Mouse (Mus musculus): Measurements from ENCODE around the gene Usp7. TPM values are rescaled to one million over a fixed set of nuclear protein-coding genes. Genes with fewer than 3 reads are reported as not detected.
"Not testable (repeated sequence)": the region's sequence is repeated elsewhere in the genome, so short reads cannot be mapped to it uniquely, and the experiment has no call there.

Usp7 gene
- polyA plus RNA-seq, 1 experiment from 2014 or later: 44.7 TPM

GRCm38 (mm10) chr16:8771086-8771485 is 21.0 kb downstream of the Usp7 start:
- H3K27ac ChIP-seq: no peak overlapping the region
- 54% methylated on average over 4 of the region's 4 CpGs for WGBS
- no peak overlapping the region for H3K9ac ChIP-seq
- no peak for ATAC-seq (ENCODE audit: low FRiP score)
- H3K9me3 ChIP-seq (ENCODE audit: control insufficient read depth, low read length): no peaks in the 10 kb centered on the region
- no peaks in the 10 kb centered on the region for H3K4me1 ChIP-seq (replicated peaks; ENCODE audit: control insufficient read depth, insufficient read depth, low read length)
- H3K4me2 ChIP-seq (replicated peaks): no peak overlapping the region
- no peaks in the 10 kb centered on the region for H3K36me3 ChIP-seq (replicated peaks; ENCODE audit: control insufficient read depth, insufficient read depth)
- H3K4me3 ChIP-seq (replicated peaks; ENCODE audit: low read length): no peak overlapping the region
- H3K27me3 ChIP-seq (ENCODE audit: control insufficient read depth, insufficient read depth, low read length): no peaks in the 10 kb centered on the region
- no peak for DNase-seq (ENCODE audit: low spot score)

GRCm38 (mm10) chr16:8770342-8770741 is 21.8 kb downstream of the Usp7 start:
- H3K9ac ChIP-seq; H3K27me3 ChIP-seq (ENCODE audit: control insufficient read depth, insufficient read depth, low read length); ATAC-seq (ENCODE audit: low FRiP score); DNase-seq (ENCODE audit: low spot score); H3K9me3 ChIP-seq (ENCODE audit: control insufficient read depth, low read length); H3K4me2 ChIP-seq (replicated peaks); H3K27ac ChIP-seq; H3K4me3 ChIP-seq (replicated peaks; ENCODE audit: low read length); H3K36me3 ChIP-seq (replicated peaks; ENCODE audit: control insufficient read depth, insufficient read depth); H3K4me1 ChIP-seq (replicated peaks; ENCODE audit: control insufficient read depth, insufficient read depth, low read length): not testable (repeated sequence)
- WGBS: 51% methylated on average over 8 of the region's 8 CpGs

GRCm38 (mm10) chr16:8769466-8769865 is 22.6 kb downstream of the Usp7 start:
- no peaks in the 10 kb centered on the region for H3K27me3 ChIP-seq (ENCODE audit: control insufficient read depth, insufficient read depth, low read length)
- no peak overlapping the region for H3K9ac ChIP-seq
- no peaks in the 10 kb centered on the region for H3K4me1 ChIP-seq (replicated peaks; ENCODE audit: control insufficient read depth, insufficient read depth, low read length)
- H3K36me3 ChIP-seq (replicated peaks; ENCODE audit: control insufficient read depth, insufficient read depth): no peaks in the 10 kb centered on the region
- no peak overlapping the region for H3K4me2 ChIP-seq (replicated peaks)
- no peak overlapping the region for H3K27ac ChIP-seq
- no peak for ATAC-seq (ENCODE audit: low FRiP score)
- DNase-seq (ENCODE audit: low spot score): no peak
- no peaks in the 10 kb centered on the region for H3K9me3 ChIP-seq (ENCODE audit: control insufficient read depth, low read length)
- WGBS: 63% methylated on average over 4 of the region's 4 CpGs
- no peak overlapping the region for H3K4me3 ChIP-seq (replicated peaks; ENCODE audit: low read length)

GRCm38 (mm10) chr16:8769065-8769464 is 23.0 kb downstream of the Usp7 start:
- ATAC-seq (ENCODE audit: low FRiP score) (no peak), DNase-seq (ENCODE audit: low spot score) (peak; percentile 65)
- no peaks in the 10 kb centered on the region for H3K27me3 ChIP-seq (ENCODE audit: control insufficient read depth, insufficient read depth, low read length)
- H3K27ac ChIP-seq: no peak overlapping the region
- H3K4me2 ChIP-seq (replicated peaks): no peak overlapping the region
- H3K9me3 ChIP-seq (ENCODE audit: control insufficient read depth, low read length): no peaks in the 10 kb centered on the region
- no peaks in the 10 kb centered on the region for H3K36me3 ChIP-seq (replicated peaks; ENCODE audit: control insufficient read depth, insufficient read depth)
- no peak overlapping the region for H3K9ac ChIP-seq
- 21% methylated on average over 10 of the region's 10 CpGs for WGBS
- no peak overlapping the region for H3K4me3 ChIP-seq (replicated peaks; ENCODE audit: low read length)
- no peaks in the 10 kb centered on the region; the same call in 1 of the 2 replicates for H3K4me1 ChIP-seq (replicated peaks; ENCODE audit: control insufficient read depth, insufficient read depth, low read length)

GRCm38 (mm10) chr16:8768588-8768987 is 23.5 kb downstream of the Usp7 start:
- DNase-seq (ENCODE audit: low spot score) (no peak), ATAC-seq (ENCODE audit: low FRiP score) (no peak)
- WGBS: 78% methylated on average over 4 of the region's 4 CpGs
- Histone ChIP-seq H3K36me3 (replicated peaks; ENCODE audit: control insufficient read depth, insufficient read depth) (no peaks in the 10 kb centered on the region), H3K4me1 (replicated peaks; ENCODE audit: control insufficient read depth, insufficient read depth, low read length) (no peaks in the 10 kb centered on the region; the same call in 1 of the 2 replicates), H3K27me3 (ENCODE audit: control insufficient read depth, insufficient read depth, low read length) (no peaks in the 10 kb centered on the region), H3K9me3 (ENCODE audit: control insufficient read depth, low read length) (no peaks in the 10 kb centered on the region), H3K27ac (no peak overlapping the region), H3K4me3 (replicated peaks; ENCODE audit: low read length) (no peak overlapping the region), H3K9ac (no peak overlapping the region), H3K4me2 (replicated peaks) (no peak overlapping the region)

- no peak for DNase-seq (ENCODE audit: low spot score)
- Histone ChIP-seq H3K27me3 (ENCODE audit: control insufficient read depth, insufficient read depth, low read length) (no peaks in the 10 kb centered on the region), H3K9me3 (ENCODE audit: control insufficient read depth, low read length) (no peaks in the 10 kb centered on the region), H3K4me2 (replicated peaks) (no peak overlapping the region), H3K36me3 (replicated peaks; ENCODE audit: control insufficient read depth, insufficient read depth) (no peaks in the 10 kb centered on the region), H3K4me3 (replicated peaks; ENCODE audit: low read length) (no peak overlapping the region), H3K4me1 (replicated peaks; ENCODE audit: control insufficient read depth, insufficient read depth, low read length) (no peaks in the 10 kb centered on the region; the same call in 1 of the 2 replicates), H3K9ac (no peak overlapping the region), H3K27ac (no peak overlapping the region)
- 86% methylated on average over 4 of the region's 4 CpGs for WGBS
- no peak for ATAC-seq (ENCODE audit: low FRiP score)
These were observed 24.0 kb downstream of the Usp7 start for GRCm38 (mm10) chr16:8768071-8768470.

GRCm38 (mm10) chr16:8767133-8768052 is 24.7 kb downstream of the Usp7 start:
- Histone ChIP-seq H3K4me1 (replicated peaks; ENCODE audit: control insufficient read depth, insufficient read depth, low read length) (no peaks in the 10 kb centered on the region; the same call in 1 of the 2 replicates), H3K27ac (no peak overlapping the region), H3K36me3 (replicated peaks; ENCODE audit: control insufficient read depth, insufficient read depth) (no peaks in the 10 kb centered on the region), H3K9me3 (ENCODE audit: control insufficient read depth, low read length) (no peaks in the 10 kb centered on the region), H3K27me3 (ENCODE audit: control insufficient read depth, insufficient read depth, low read length) (no peaks in the 10 kb centered on the region), H3K4me3 (replicated peaks; ENCODE audit: low read length) (no peak overlapping the region), H3K4me2 (replicated peaks) (no peak overlapping the region), H3K9ac (no peak overlapping the region)
- WGBS: 90% methylated on average over 11 of the region's 11 CpGs
- ATAC-seq (ENCODE audit: low FRiP score) (no peak), DNase-seq (ENCODE audit: low spot score) (no peak)

- H3K4me3 ChIP-seq (replicated peaks; ENCODE audit: low read length): no peak overlapping the region
- H3K4me2 ChIP-seq (replicated peaks): no peak overlapping the region
- H3K27ac ChIP-seq: no peak overlapping the region
- H3K9me3 ChIP-seq (ENCODE audit: control insufficient read depth, low read length): no peaks in the 10 kb centered on the region
- no peak overlapping the region for H3K9ac ChIP-seq
- H3K27me3 ChIP-seq (ENCODE audit: control insufficient read depth, insufficient read depth, low read length): no peaks in the 10 kb centered on the region
- H3K36me3 ChIP-seq (replicated peaks; ENCODE audit: control insufficient read depth, insufficient read depth): no peaks in the 10 kb centered on the region
- DNase-seq (ENCODE audit: low spot score): no peak
- no peak for ATAC-seq (ENCODE audit: low FRiP score)
- no peaks in the 10 kb centered on the region; the same call in 1 of the 2 replicates for H3K4me1 ChIP-seq (replicated peaks; ENCODE audit: control insufficient read depth, insufficient read depth, low read length)
- WGBS: 58% methylated on average over 9 of the region's 9 CpGs
These were observed 25.9 kb downstream of the Usp7 start for GRCm38 (mm10) chr16:8766196-8766595.

- 58% methylated on average over 11 of the region's 11 CpGs for WGBS
- Histone ChIP-seq H3K4me1 (replicated peaks; ENCODE audit: control insufficient read depth, insufficient read depth, low read length) (no peaks in the 10 kb centered on the region; the same call in 1 of the 2 replicates), H3K9me3 (ENCODE audit: control insufficient read depth, low read length) (no peaks in the 10 kb centered on the region), H3K4me2 (replicated peaks) (no peak overlapping the region), H3K27ac (no peak overlapping the region), H3K27me3 (ENCODE audit: control insufficient read depth, insufficient read depth, low read length) (no peaks in the 10 kb centered on the region), H3K36me3 (replicated peaks; ENCODE audit: control insufficient read depth, insufficient read depth) (no peaks in the 10 kb centered on the region), H3K9ac (no peak overlapping the region), H3K4me3 (replicated peaks; ENCODE audit: low read length) (no peak overlapping the region)
- ATAC-seq (ENCODE audit: low FRiP score): no peak
- no peak for DNase-seq (ENCODE audit: low spot score)
These were observed 27.8 kb downstream of the Usp7 start for GRCm38 (mm10) chr16:8764124-8764907.

All from hindbrain, embryonic 14.5 days (tissue).